Mouse (Mus musculus): ENCODE data around the gene Actr5. TPM values are rescaled to one million over a fixed set of nuclear protein-coding genes. Genes with fewer than 3 reads are reported as not detected.

The Actr5 gene
- polyA plus RNA-seq, 1 experiment from 2014 or later, result 16.7 TPM

DNA sequence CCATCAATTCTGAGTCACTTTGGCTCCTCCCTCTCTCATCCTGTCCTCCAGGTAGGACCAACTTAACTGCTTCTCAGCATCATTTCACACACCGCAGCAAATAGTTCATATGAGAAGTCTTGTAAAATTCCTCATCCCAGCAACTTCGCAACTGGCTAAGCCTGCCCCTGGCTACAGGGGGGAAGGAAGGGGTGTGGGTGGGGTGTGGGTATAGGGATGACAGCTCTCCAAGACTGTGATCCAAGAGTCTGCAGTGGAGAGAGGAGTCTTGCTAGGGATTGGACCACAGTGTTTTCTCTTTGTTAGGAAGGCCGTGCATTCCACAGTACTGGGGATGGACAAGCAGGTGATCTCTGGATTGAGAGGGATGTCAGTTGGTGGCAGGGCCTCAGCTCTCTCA lies 60.2 kb downstream of the Actr5 start:
- no peaks in the 10 kb centered on the region for H3K9me3 ChIP-seq
- no peaks in the 10 kb centered on the region for H3K36me3 ChIP-seq (replicated peaks)
- H3K27me3 ChIP-seq (replicated peaks; ENCODE audit: low read depth, poor library complexity, severe bottlenecking), result no peaks in the 10 kb centered on the region
- H3K4me1 ChIP-seq, result peaks cover 66% of the 10 kb centered on the region
- WGBS, result 91% methylated on average over 3 of the region's 3 CpGs
- no peak overlapping the region for H3K27ac ChIP-seq (replicated peaks)
- no peak for DNase-seq (ENCODE audit: low spot score)
- H3K4me3 ChIP-seq, result no peak overlapping the region

DNA sequence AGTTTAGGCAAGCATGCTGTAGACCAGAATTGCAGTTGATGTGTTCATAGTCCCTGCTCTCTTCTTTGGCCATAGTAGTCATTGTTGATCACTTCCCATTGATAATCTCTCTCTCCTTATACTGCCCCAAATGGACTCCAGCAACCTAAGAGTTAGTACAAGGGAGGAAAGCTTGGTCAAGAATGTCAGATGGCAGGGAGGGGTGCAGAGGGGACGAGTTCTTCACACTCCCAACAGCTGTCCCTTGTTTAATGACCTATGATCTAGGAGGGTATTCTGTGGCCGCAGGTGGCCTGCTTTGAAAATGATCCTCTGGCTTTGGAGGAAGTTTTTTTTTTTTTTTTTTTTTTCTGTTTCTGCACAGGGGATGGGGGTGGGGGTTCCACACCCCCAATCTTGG lies 61.7 kb downstream of the Actr5 start:
- DNase-seq (ENCODE audit: low spot score), result no peak
- Histone ChIP-seq H3K4me1 (peaks cover 61% of the 10 kb centered on the region), H3K4me3 (no peak overlapping the region), H3K27ac (replicated peaks) (no peak overlapping the region), H3K27me3 (replicated peaks; ENCODE audit: low read depth, poor library complexity, severe bottlenecking) (no peaks in the 10 kb centered on the region), H3K9me3 (no peaks in the 10 kb centered on the region), H3K36me3 (replicated peaks) (no peaks in the 10 kb centered on the region)
- 44% methylated on average over 2 of the region's 2 CpGs for WGBS

DNA sequence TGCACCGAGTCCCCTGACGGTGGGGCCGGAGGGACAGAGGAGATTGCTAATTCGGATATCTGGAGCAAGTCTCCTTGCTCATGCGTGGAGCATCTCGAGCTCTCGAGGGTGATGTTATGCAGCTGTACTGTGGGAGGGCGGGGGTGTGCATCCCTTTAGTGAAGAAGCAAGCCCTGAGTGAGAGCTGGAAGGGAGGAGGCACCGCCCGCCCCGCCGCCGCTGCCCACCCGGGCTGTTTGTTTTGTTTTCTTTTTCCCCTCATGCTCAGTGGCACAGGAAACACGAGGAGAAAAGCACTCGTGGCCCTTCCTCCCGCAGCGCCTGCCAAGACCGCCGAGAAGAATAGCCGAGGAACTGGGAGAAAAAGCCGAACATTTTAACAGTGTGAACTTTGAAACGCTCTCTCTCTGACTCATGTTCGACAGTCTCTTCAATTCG lies 63.1 kb downstream of the Actr5 start:
- Histone ChIP-seq H3K9me3 (no peaks in the 10 kb centered on the region), H3K27me3 (replicated peaks; ENCODE audit: low read depth, poor library complexity, severe bottlenecking) (no peaks in the 10 kb centered on the region), H3K4me3 (no peak overlapping the region), H3K36me3 (replicated peaks) (no peaks in the 10 kb centered on the region), H3K4me1 (peaks cover 49% of the 10 kb centered on the region), H3K27ac (replicated peaks) (no peak overlapping the region; the same call in 1 of the 2 replicates)
- 68% methylated on average over 25 of the region's 25 CpGs for WGBS
- no peak for DNase-seq (ENCODE audit: low spot score)

MicroRNAs encoded within 50 kb of the gene (microRNA counts, 519-probe panel; counts per million panel counts)
- microRNA mmu-miR-3474, result 188 counts per million, percentile 57 among the panel's probes with 10 or more counts

Small RNA genes lying within 50 kb of the gene (microRNA-seq; reads per million reads assigned to microRNA genes)
- gene Mir3474, result 2.1 reads per million

Other genes starting within 250 kb of the Actr5 start
- gene Snhg11, start 249.2 kb upstream of the Actr5 start, polyA plus RNA-seq (2016; fragmentation: Nextera tagmentation; extraction: Ambion mirVana), result 22.1 and 25.2 TPM in 2 replicates
- gene Ralgapb, start 215.0 kb upstream of the Actr5 start, polyA plus RNA-seq (2016; fragmentation: Nextera tagmentation; extraction: Ambion mirVana), result 11.9 and 12.7 TPM in 2 replicates
- gene Adig, start 122.3 kb upstream of the Actr5 start, polyA plus RNA-seq (2016; fragmentation: Nextera tagmentation; extraction: Ambion mirVana), result not detected in 2 replicates
- 0.21 and 0.25 TPM in 2 replicates for gene Arhgap40, start 112.1 kb upstream of the Actr5 start, polyA plus RNA-seq (2016; fragmentation: Nextera tagmentation; extraction: Ambion mirVana)
- gene Slc32a1, start 14.1 kb upstream of the Actr5 start, polyA plus RNA-seq (2016; fragmentation: Nextera tagmentation; extraction: Ambion mirVana), result 0.05 and 0.15 TPM in 2 replicates
- gene Ppp1r16b, start 40.5 kb downstream of the Actr5 start, polyA plus RNA-seq (2016; fragmentation: Nextera tagmentation; extraction: Ambion mirVana), result 3.3 TPM in 2 replicates
- 48.7 and 51.5 TPM in 2 replicates for gene Fam83d, start 143.2 kb downstream of the Actr5 start, polyA plus RNA-seq (2016; fragmentation: Nextera tagmentation; extraction: Ambion mirVana)
- 16.4 and 18.2 TPM in 2 replicates for gene Dhx35, start 169.9 kb downstream of the Actr5 start, polyA plus RNA-seq (2016; fragmentation: Nextera tagmentation; extraction: Ambion mirVana)